ENCODE assay signal across 8 mouse cellular contexts in the genomic region with DNA sequence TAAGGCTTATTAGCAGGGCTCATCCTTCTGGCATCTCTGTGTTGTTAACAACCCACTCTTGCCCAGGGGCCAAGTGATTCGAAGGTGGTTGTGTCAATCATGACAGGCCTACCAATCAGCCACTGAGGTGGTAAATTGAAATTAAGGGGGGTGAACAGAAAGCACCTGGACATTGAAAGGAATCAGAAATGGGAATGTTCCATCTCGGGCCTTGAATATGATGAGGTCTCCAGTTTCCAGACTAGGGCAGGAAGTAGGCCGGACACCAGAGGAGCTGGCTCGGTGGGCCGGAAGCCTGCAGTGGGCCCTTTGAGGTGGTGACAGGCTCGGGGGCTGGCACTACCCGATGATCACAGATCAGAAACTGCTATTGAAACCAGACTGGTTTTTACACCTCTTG. TPM values are rescaled to one million over a fixed set of nuclear protein-coding genes. Genes with fewer than 3 reads are reported as not detected.
DNase-seq lines count a peak whose midpoint lies in the region; ATAC-seq lines count a peak whose summit lies in the region.

No protein-coding gene starts in this region.

- peak; percentile 74 for DNase-seq in layer of hippocampus, adult 11-12 months (ENCODE audit: low spot score)
- no peak for DNase-seq in layer of hippocampus, postnatal 36 days
- DNase-seq in heart, adult 18-20 months = peak; percentile 74 to 76
- DNase-seq in kidney, adult 9 months = peak; percentile 37
- DNase-seq in c-Kit-positive CD71-positive TER-119-positive erythroid progenitor cells, embryonic 14.5 days (ENCODE audit: low spot score) = no peak

- H3K27me3 ChIP-seq in forebrain, embryonic 13.5 days = no peaks in the 10 kb centered on the region

- ATAC-seq in CD4-positive, CD25-positive, alpha-beta regulatory T cell, adult 4 months = peak; percentile 73
- ATAC-seq in megakaryocyte, adult 5-6 weeks (ENCODE audit: poor library complexity, severe bottlenecking) = peak; percentile 31; the same call in 1 of the 2 replicates
- ATAC-seq in forebrain, embryonic 13.5 days = no peak

- H3K4me2 ChIP-seq in forebrain, embryonic 13.5 days = no peak overlapping the region

- 86% methylated on average over 7 of the region's 7 CpGs for WGBS in forebrain, embryonic 13.5 days

- peaks cover 32% of the 10 kb centered on the region for H3K4me1 ChIP-seq in forebrain, embryonic 13.5 days

- H3K27ac ChIP-seq in forebrain, embryonic 13.5 days = no peak overlapping the region

- no peak overlapping the region for H3K9ac ChIP-seq in forebrain, embryonic 13.5 days

- no peak overlapping the region for H3K4me3 ChIP-seq in forebrain, embryonic 13.5 days

- no peaks in the 10 kb centered on the region for H3K36me3 ChIP-seq in forebrain, embryonic 13.5 days (ENCODE audit: poor library complexity, severe bottlenecking)

- no peaks in the 10 kb centered on the region for H3K9me3 ChIP-seq in forebrain, embryonic 13.5 days (replicated peaks)

RNA-seq across cellular contexts. Expression of a gene that starts 3.2 kb away (rescaled TPM):
- 1 to 10 TPM; 3.5 to 4.4 TPM for total RNA-seq in layer of hippocampus, postnatal 36 days (2021)
- polyA plus RNA-seq in CD4-positive, CD25-positive, alpha-beta regulatory T cell, adult 4 months (2017; shearing (Covaris generic)) = 10 to 100 TPM; 10.2 to 14.3 TPM
- 1 to 10 TPM; 7.8 to 7.9 TPM for total RNA-seq in heart, adult 18-20 months (2021)
- total RNA-seq in megakaryocyte, adult 5-6 weeks (2015) = 2.4 and 2.7 TPM in 2 replicates
- 0.89 TPM in 1 of 2 replicates, not detected in the other for total RNA-seq in megakaryocyte, adult 5-6 weeks (2017)
- polyA plus RNA-seq in forebrain, embryonic 13.5 days (2015; fragmentation: Nextera tagmentation; extraction: Ambion mirVana) = 4.1 and 5.8 TPM in 2 replicates

RNA-seq across cellular contexts. Expression of a gene that starts 16.5 kb away (rescaled TPM):
- total RNA-seq in layer of hippocampus, postnatal 36 days (2021) = 10 to 100 TPM; 21.6 to 25.1 TPM
- not detected for polyA plus RNA-seq in CD4-positive, CD25-positive, alpha-beta regulatory T cell, adult 4 months (2017; shearing (Covaris generic))
- not detected for total RNA-seq in heart, adult 18-20 months (2021)
- 0.02 TPM in 1 of 2 replicates, not detected in the other for total RNA-seq in megakaryocyte, adult 5-6 weeks (2015)
- total RNA-seq in megakaryocyte, adult 5-6 weeks (2017) = not detected in 2 replicates
- polyA plus RNA-seq in forebrain, embryonic 13.5 days (2015; fragmentation: Nextera tagmentation; extraction: Ambion mirVana) = 0.96 and 1.4 TPM in 2 replicates

RNA-seq across cellular contexts. Expression of a gene that starts 32.9 kb away (rescaled TPM):
- under 1 TPM; 0.17 to 0.18 TPM for total RNA-seq in layer of hippocampus, postnatal 36 days (2021)
- polyA plus RNA-seq in CD4-positive, CD25-positive, alpha-beta regulatory T cell, adult 4 months (2017; shearing (Covaris generic)) = 100 to 1,000 TPM; 529 to 771 TPM
- 1 to 10 TPM in 1 of 2 experiments, under 1 TPM in 1; 0.55 to 2.4 TPM for total RNA-seq in heart, adult 18-20 months (2021)
- total RNA-seq in megakaryocyte, adult 5-6 weeks (2015) = 7.0 and 10.5 TPM in 2 replicates
- 5.4 and 9.4 TPM in 2 replicates for total RNA-seq in megakaryocyte, adult 5-6 weeks (2017)
- not detected in 2 replicates for polyA plus RNA-seq in forebrain, embryonic 13.5 days (2015; fragmentation: Nextera tagmentation; extraction: Ambion mirVana)

RNA-seq across cellular contexts. Expression of a gene that starts 44.6 kb away (rescaled TPM):
- 1 to 10 TPM; 2.0 to 2.7 TPM for total RNA-seq in layer of hippocampus, postnatal 36 days (2021)
- 1,000 to 10,000 TPM; 2,983 to 4,093 TPM for polyA plus RNA-seq in CD4-positive, CD25-positive, alpha-beta regulatory T cell, adult 4 months (2017; shearing (Covaris generic))
- total RNA-seq in heart, adult 18-20 months (2021) = 10 to 100 TPM in 1 of 2 experiments, 1 to 10 TPM in 1; 2.2 to 19.1 TPM
- total RNA-seq in megakaryocyte, adult 5-6 weeks (2015) = 581 and 637 TPM in 2 replicates
- 416 and 453 TPM in 2 replicates for total RNA-seq in megakaryocyte, adult 5-6 weeks (2017)
- 2.9 and 3.4 TPM in 2 replicates for polyA plus RNA-seq in forebrain, embryonic 13.5 days (2015; fragmentation: Nextera tagmentation; extraction: Ambion mirVana)

RNA-seq across cellular contexts. Expression of a gene that starts 59.5 kb away (rescaled TPM):
- total RNA-seq in layer of hippocampus, postnatal 36 days (2021) = 1 to 10 TPM; 3.7 to 5.0 TPM
- polyA plus RNA-seq in CD4-positive, CD25-positive, alpha-beta regulatory T cell, adult 4 months (2017; shearing (Covaris generic)) = not detected
- not detected for total RNA-seq in heart, adult 18-20 months (2021)
- total RNA-seq in megakaryocyte, adult 5-6 weeks (2015) = not detected in 2 replicates
- total RNA-seq in megakaryocyte, adult 5-6 weeks (2017) = not detected in 2 replicates
- 0.49 TPM in 1 of 2 replicates, not detected in the other for polyA plus RNA-seq in forebrain, embryonic 13.5 days (2015; fragmentation: Nextera tagmentation; extraction: Ambion mirVana)

Comparison
In these comparisons a context has a peak if more than half of its experiments do, and no peak if none do; other contexts are left out.
1. DNase-seq: peak in layer of hippocampus, adult 11-12 months (single experiment), heart, adult 18-20 months (2 of 2) and kidney, adult 9 months (single experiment); none in layer of hippocampus, postnatal 36 days (0 of 2) and c-Kit-positive CD71-positive TER-119-positive erythroid progenitor cells, embryonic 14.5 days (single experiment).
2. RNA of a gene that starts 16.5 kb away (total RNA-seq): 21.6 to 25.1 TPM in layer of hippocampus, postnatal 36 days; 0.02 TPM in megakaryocyte, adult 5-6 weeks and not detected in heart, adult 18-20 months; every median in the first group is over 10 times any median in the second.